Mouse (Mus musculus) c-Kit-negative CD71-positive TER-119-positive erythroid progenitor cells, embryonic 14.5 days (primary cell): ENCODE results near the gene Rph3al.

Source experiments
- DNase-seq: peaks from one replicate; pipeline ENCODE4 v3.0.0-alpha.2; 2013; ENCODE audit warnings: low read depth, low spot score

Rph3al gene

DNA sequence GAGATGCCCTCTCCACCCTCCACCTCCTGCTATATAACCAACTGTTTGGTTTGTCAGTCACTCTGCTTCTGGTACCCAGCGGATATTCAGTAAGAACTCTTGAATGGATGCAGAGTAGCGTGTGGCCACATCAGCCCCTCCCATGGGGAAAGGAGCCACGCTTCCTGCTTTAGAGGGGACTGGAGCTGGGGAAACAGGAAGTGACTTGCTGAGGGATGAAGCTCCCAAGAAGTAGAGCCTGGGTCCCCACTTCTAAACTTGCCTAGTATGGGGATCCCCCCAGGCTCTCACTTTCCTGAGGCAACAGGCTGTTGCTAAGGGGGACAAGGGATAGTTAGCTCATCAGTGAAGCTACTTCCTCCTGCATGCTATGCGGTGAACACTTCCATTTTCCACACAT, 30.8 kb downstream of the Rph3al start:
- no peak for DNase-seq

DNA sequence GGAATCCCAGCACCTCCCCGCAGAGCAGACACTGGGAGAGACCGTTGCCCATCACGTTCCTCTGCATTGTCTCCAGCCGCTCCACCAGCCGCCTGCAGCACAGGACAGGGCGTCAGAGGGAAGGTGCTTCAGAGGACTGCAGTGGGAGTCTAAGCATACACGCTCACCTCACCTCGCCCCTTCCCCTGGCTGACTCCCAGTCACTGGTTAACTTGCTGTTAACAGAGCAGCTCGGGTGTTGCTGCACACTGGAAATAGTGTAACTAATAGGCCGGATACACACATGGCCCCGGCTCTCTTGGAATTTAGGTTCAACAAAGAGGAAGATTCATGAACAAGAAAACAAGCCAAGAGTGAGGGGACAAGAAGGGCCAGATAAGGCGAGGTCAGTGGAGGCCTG, 31.7 kb downstream of the Rph3al start:
- DNase-seq, result no peak

DNA sequence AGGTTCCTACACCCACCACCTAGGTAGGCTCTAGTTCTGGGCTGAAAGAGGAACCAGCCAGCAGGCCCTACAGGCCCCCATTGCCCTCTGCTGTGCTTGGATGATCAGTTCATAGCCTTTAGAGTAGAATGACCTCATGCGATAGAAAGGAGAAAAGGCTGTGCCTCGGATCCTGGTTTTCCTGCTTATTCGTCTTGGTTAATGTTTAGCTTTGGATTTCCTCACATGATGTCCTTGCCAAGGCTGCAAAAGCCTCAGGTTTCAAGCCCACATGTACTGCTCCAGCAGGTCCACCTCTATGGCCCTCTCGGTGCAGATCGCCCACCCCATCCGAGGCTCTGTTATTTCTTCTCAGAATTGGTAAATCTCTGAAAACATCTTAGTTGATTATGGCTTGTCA, 33.2 kb downstream of the Rph3al start:
- DNase-seq, result no peak

DNA sequence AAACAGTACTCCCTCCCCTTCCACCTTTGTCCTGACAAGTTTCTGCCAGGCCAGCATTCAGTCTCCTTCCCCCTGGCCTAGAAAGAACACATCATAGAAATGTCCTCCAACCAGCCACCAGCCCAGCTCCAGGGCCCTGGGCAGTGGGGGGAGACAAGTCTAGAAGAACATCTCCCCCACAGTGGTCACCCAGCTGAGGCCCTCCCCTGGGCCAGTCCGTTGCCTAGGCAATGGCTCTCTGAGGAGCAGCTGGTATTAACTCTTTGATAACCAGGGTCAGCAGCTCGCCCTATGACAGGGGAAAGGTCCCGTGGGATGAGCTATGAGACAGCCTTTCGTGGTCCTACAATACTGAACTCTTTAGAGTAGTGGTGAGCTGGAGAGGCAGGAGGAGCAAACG, 33.7 kb downstream of the Rph3al start:
- no peak for DNase-seq

DNA sequence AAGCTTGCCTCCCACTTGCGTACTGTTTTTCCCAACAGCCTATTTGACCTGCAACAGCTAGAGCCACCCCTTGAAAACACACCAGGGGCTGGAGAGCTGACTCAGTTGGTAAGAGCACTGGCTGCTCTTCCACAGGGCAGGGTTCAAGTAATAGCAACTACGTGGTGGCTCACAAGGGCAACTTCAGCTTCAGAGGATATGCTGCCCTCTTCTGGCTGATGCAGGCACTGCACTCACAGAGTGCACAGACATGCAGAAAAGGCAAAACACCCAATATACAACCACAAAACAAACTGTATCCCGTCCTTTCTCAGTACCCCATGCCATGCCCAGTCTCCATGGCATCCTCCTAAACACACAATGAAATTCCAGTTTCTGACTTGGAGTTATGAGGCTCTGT, 34.7 kb downstream of the Rph3al start:
- peak; percentile 26 for DNase-seq

DNA sequence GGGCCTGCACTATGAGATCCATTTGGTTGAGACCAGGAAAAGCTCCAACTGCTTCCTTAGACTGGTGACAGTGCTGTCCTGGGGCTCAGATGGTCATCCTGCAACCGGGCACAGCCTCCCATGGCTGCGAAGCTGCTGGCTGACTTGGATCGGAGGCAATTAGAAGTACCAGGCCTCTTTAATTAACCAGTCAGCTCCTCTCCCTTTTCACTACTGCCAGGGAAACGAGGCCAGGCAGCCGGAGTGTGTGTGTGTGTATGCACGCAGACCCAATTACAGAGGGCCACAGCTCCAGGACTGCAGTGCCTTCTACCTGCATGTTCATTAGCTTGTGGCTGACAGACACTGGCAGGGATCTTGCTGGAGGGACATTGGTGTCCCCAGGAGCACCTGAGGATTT, 36.9 kb downstream of the Rph3al start:
- no peak for DNase-seq

DNA sequence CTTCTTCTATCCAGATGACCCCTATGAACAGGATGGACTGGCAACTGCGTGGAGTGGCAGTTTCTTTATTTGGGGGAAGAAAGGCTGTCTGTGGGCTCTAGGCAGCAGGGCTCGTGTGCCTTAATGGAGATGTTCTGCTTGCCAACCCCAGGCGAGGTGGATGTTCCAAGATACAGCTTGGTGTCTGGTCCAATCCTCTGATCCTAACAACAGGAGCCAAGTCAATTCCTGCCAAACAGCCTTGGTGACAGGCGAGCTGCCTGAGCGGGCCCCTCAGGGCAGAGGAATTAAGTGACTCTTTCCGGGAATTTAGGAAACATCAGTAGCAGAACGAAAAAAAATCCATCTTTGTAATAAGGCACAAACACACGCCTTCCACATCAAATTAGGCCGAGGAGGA, 38.6 kb downstream of the Rph3al start:
- DNase-seq, result no peak

DNA sequence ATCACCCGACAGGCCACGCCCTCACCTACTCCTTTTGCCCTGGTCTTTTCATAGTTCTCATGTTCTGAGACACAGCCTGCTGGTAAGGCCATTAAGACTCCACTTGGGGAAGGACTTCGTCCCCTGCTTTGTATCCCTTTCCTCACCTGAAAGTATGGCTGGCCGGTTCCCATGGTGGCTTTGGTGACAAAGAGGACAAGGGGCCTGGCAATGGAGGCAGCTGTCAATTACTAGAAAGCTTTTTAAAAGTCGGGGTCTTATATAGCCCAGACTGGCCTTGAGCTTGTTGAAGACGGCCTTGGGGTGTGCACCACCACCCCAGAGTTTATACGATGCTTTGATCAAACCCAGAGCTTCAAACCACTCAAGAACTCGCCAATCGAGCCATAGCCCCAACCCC, 39.7 kb downstream of the Rph3al start:
- DNase-seq, result no peak

DNA sequence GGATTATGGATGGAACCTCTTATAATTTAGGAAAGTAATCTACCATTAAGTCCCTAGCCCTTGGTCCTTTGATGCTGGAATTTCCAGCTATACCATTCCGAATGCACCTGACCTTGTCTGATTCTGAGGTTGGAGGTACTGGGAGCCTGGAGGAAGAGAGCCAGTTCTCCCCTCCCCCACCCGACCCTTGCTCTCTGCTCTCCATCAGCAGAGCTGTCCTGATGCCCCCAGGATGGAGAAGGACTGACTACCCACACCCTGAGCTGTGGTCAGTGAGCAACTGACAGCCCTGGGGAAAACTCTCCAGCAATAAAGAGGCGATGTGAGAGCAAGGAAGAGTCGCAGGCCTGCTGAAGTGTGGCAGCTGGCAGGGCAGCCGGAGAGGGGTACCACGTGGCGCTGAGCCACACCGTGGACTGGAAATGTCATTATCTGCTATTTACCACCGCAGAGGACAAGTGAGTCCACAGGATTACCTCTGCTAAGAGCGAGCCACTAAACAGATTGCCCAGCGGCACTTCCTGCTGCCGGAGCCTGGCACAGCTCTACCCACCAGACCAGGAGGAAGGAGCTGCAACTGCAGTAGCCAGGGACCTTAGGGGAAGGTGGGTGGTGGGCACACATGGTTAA, 43.3 kb downstream of the Rph3al start:
- DNase-seq, result no peak

DNA sequence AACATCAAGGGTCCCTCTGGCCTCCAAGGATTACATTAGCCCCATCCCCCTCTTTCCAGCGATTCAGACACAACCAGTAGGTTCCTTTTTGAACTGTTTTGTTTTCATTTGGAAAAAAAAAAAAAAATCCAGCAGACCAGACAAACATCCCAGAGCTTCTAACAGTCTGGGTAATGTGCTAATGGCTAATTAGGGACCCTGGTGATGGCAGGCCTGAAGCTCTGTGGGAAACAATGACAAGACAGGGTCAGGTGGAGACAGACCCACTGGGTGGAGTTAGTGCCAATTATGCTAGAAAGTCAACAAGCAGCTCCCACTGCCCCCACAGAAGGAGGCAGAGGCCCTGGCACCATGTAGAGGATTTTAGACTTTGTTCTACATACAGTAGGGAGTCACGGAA, 44.3 kb downstream of the Rph3al start:
- no peak for DNase-seq

DNA sequence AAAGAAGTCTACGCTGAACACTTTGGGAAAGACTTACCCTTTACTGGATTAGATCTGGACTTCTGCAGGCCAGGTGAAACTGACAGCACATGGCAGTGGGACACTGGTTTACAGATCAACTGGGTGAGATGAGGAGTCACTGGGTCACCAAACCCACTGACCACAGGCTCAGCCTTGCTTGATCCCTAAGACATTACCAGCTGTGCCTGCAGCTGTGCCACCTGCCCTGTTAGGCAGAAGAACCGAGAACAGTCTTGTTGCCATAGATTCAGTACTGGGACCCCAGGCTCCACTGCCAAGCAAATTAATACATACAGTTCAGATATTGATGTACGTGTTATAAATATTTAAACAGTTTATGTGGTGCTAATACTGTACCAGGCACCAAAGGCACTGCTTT, 50.9 kb downstream of the Rph3al start:
- DNase-seq, result no peak

DNA sequence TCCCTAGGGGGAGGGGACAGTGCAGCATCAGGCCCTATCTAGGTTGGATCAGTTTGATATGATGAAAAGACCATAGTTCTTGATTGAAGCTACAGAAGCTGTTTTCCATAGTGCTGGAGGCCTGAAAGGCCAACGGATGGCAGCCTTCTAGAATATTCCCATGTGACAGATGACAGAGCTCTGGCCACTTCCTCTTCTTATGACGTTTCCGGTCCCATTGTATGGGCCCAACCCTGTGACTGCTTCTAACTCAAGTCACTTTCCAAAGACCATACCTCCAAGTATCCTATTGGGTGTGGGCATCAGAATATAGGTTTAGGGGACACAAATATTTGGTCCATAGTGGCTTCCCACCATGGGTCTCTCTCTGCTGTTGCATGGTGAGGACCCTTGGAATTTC, 57.0 kb downstream of the Rph3al start:
- no peak for DNase-seq

DNA sequence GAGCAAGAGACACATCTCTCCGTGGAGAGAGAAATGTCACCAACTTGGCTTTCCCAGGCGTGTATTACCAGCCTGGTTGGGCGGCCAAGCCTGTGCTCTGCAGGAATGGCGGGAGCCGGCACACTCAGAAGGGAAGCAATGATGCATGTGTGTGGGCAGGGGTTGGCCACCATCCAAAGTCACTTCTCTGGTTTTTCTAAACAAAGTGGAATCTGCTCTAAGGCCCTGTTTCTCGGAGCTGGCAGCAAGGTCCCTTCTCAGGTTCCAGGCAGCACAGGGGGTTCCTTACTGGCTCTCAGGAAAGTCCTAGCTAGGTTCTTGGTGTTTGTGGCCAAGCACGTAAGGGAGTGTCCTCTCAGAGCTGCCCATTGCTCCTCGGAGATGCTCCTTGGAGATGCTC, 58.2 kb downstream of the Rph3al start:
- DNase-seq, result no peak

DNA sequence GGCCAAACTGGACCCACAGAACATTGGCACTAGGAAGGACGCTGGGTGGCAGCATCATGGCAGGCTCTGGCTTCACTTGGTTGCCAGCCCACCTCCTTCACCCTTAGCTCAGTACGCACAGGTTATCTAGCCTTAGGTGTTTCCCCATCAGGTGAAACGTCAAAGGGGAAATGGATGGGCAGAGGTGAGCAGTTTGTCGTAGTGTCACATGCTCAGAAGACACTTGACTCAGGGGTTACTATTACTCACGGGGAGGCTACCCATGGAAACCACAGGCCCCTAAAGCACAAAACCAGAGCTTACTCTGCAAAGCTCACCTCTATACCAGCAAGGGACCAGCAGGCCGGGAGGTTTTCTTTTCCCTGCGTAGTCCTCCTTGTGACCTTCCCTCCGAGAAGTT, 59.8 kb downstream of the Rph3al start:
- DNase-seq, result no peak

DNA sequence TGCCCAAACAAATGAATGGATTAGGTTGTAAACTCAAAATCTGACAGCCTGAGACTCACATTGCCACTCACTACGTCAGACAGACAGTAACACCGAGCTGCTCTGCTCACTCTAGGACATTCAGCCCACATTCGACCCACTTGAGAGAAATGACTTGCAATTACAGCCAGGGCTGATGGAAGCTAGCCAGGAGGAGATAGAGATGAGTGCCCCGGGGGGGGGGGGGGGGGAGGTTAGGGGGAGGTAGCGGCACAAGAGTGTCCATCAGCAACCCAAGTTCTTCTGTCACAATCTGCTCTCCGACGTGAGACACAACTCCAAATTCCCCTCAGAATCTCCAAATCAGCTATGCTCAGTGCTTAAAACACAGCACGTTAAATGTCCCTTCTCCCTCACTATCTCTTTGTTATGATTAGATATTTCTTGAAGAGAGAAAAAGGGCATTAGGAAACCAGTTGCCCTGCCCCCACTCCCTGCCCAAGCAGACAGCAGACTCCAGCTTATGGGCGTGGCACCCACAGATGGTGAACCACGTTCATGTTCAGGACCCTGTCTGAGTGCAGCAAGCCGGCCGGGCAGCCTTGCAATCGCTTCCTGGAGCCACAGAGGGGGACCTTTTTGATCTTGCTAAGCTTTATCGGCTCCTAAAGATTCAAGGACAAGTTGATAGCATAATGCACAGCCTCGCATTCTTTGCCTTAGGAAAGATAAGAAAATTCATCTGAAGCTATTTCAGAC, 62.0 kb downstream of the Rph3al start:
- DNase-seq, result no peak

DNA sequence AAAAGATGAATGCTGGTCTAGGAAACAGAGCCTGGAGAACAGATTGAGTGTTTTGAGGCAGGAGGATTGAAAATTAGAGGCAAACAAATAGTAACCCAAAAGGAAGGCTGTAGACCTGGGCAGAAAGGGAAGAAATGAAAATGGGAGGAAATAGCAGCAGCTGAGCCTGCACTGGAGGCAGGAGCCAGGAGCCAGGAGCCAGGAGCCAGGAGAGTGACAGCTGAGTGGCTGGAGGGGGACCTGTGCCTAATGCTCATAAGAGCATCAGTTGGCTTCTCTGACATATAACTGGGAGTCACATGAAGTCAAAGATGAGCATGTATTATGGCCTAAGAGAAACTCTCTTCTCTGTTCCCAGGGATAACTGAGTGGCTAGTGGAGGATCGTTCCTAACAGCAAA, 66.5 kb downstream of the Rph3al start:
- DNase-seq, result no peak

DNA sequence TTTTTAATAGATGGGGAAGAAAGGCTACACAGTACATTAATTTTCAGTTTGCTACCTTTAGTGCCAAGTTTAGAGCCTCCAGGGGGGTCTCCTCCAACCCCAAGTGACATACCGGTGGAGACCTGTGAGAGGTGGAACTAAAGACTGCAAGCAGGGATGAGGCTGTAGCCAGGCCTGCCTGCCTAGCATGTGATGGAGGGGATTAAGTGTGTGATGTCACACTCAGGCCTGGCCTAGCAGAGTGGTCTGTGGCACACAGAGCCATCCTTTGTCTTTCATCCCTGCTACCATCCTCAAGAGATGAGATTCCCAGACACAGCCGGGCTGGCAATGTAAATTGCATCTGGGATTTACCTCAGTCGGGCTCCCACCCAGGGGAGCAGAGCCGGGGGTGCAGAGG, 67.3 kb downstream of the Rph3al start:
- no peak for DNase-seq

DNA sequence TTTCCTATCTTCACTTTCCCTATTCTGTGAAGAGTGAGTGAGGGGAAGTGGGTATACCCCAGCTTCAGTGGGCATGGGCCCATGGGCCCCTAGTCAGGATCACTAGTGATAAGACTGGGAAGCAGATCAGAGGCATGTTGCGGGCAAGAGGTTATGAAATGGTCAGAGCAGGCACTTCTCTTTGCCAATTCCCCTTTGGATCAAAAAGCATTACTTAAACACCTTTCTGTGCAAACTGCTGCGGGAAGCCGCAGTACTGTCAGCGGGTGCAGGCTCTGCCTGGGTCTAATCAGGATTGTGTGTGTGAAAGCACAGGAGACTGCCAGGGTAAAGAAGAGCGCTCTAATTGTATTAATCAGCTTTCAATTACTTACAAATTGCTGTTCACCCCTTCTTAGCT, 67.8 kb downstream of the Rph3al start:
- no peak for DNase-seq

DNA sequence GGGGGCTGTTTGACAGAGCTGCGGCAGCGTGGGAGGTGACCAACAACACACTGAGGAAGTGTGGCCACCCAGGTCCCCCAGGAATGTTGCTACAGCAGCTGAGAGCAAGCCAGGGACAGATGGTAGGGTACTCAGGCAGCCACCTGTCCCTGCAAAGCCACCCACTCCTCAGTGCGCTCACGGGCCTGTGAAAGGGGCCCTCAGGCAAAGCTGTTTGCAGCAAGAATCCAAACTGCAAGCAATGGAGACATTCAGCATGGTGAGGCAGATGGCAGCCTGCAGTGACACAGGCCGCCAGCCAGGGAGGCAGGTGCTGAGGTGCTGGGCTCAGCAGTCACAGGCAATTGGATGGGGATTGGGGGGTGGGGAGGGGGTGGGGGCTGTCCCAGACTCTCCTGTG, 68.3 kb downstream of the Rph3al start:
- no peak for DNase-seq

DNA sequence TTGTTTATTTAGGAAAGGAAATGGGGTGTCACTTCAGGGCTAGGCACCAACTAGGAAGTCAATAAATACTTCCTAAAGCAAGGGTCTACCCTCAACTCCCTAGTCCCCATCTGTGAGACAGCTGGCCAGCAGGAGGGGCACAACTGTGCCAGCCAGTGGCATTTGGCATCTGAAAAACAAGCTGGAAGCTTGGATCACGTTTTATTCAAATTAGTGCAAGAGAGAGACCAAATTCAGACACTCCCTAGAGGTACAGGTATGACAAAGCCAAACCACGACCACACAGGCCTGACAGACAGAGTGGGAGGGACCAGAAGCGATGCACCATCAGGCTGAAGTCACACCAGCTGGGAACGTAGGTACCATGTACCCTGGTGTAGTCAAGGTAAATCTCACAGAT, 71.4 kb downstream of the Rph3al start:
- DNase-seq, result no peak

DNA sequence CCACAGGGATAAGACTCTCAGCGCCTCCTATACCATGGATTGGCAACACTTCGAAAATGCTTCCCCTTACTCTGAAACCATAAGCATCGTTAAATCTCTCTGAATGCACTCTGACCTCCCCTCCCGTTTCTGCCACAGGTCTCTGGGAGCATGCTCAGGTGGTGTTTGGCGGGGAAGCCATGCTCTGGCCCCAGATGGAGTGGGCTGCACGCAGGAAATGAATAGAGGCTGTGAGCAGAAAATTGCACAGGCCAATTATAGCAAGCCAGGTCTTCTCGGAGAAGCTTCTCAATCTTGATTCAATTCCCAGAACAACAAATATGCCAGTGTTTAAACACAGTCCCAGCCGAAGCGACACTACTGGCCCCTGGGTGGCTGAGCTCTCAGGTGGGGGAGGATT, 72.4 kb downstream of the Rph3al start:
- no peak for DNase-seq

DNA sequence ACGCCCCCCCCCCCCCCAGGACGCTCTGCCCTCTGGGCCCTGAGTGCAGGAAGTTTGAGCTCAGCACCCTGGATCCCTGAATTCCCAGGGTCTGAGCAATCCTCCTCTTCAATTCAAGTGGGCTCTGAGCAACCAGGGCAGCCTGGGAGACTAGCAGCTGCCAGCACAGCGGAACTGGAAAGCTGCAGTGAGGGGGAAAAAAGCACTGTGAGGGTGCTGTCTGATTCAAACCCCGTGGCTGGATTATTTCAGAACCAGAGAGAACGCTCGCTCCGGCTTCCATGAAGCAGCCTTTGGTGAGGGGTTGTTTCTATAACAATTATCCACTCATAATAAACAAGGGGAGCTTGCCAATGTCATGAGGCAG, 73.0 kb downstream of the Rph3al start:
- DNase-seq, result no peak

DNA sequence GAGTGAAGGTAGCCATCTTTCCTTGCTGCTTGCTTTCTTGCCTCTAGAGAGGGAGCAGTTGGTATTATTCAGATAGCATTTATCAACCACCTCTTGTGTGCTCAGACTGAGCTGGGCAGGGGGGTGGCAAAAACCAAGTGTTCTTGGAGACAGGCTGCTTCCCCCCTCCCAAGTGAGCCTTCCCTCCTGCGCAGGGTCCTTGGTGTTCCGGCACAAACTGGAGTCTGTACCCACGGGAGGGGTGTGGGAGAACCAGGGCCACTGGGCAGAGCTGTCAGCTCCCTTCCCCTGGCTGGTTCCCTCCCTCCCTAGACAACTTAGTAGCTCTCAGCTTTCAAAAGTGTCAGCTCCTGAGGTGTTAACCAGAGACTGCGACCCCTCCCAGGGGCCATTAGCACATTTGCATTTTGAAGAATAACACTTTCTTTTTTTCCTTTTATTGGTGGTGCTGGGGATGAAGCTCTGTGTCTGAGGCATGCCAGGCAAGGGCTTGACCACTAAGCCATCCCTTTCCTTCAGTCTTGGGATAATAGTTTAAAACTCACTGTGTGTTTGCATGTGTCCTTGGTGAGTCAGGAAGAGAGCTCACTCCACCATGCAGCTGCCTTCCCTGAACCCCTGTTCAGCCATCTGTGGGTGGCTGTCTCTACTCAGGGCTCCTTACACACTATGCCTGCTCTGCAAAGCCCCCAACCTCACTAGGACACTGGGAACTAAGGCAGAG, 73.5 kb downstream of the Rph3al start:
- no peak for DNase-seq
